Mouse (Mus musculus): Measurements from ENCODE around the gene Slc2a13. TPM values are rescaled to one million over a fixed set of nuclear protein-coding genes. Genes with fewer than 3 reads are reported as not detected.

Slc2a13 gene
- polyA plus RNA-seq, 1 experiment from 2014 or later = 1.9 TPM

Other genes with a start within 250 kb of the Slc2a13 start
- gene Lrrk2, start 99.9 kb upstream of the Slc2a13 start, polyA plus RNA-seq (2014; fragmentation: Nextera tagmentation; extraction: Ambion mirVana) = 1.9 and 2.9 TPM in 2 replicates

All from neural tube, embryonic 11.5 days (tissue).